Comparison of ENCODE assay signal across 12 mouse cellular contexts in genomic region chr11:9997532-9998138, GRCm38 (mm10).
DNase-seq lines count a peak whose midpoint lies in the region; ATAC-seq and TF ChIP-seq lines count a peak whose summit lies in the region.
"Had no signal": no experiment of that assay in that cellular context is flagged by ENCODE, and none has a peak within 500 bp of the region (broad histone marks: within the 10 kb centered on the region; RNA-seq: fewer than 3 reads in every experiment).

No protein-coding gene starts in this region.

- ATAC-seq in forebrain, embryonic 15.5 days (replicated peaks) = peak; percentile 61; the same call in 1 of the 2 replicates
- no peak for ATAC-seq in forebrain, embryonic 12.5 days (ENCODE audit: low FRiP score)
- no peak for ATAC-seq in CD4-positive, CD25-positive, alpha-beta regulatory T cell, adult 4 months
- ATAC-seq in kidney, embryonic 15.5 days (replicated peaks; ENCODE audit: low FRiP score) = no peak

- no peak for TF ChIP-seq CTCF in brain, embryonic 14.5 days (IDR thresholded peaks at IDR 0.05; ENCODE audit: borderline replicate concordance, extremely low read depth, insufficient read depth, insufficient read length)

- H3K4me3 ChIP-seq in forebrain, embryonic 15.5 days = no peak overlapping the region
- H3K4me3 ChIP-seq in forebrain, embryonic 12.5 days (replicated peaks) = no peak overlapping the region
- H3K4me3 ChIP-seq in kidney, embryonic 15.5 days (replicated peaks) = no peak overlapping the region
- H3K4me3 ChIP-seq: megakaryocyte, embryonic 14.5 days had no signal

- H3K9me3 ChIP-seq in forebrain, embryonic 15.5 days = no peaks in the 10 kb centered on the region
- H3K9me3 ChIP-seq in forebrain, embryonic 12.5 days = no peaks in the 10 kb centered on the region
- H3K9me3 ChIP-seq in kidney, embryonic 15.5 days (replicated peaks) = no peaks in the 10 kb centered on the region
- H3K9me3 ChIP-seq: megakaryocyte, embryonic 14.5 days had no signal

- H3K36me3 ChIP-seq in forebrain, embryonic 15.5 days = no peaks in the 10 kb centered on the region
- no peaks in the 10 kb centered on the region for H3K36me3 ChIP-seq in forebrain, embryonic 12.5 days (replicated peaks)
- no peaks in the 10 kb centered on the region for H3K36me3 ChIP-seq in kidney, embryonic 15.5 days

- H3K27me3 ChIP-seq in forebrain, embryonic 15.5 days = no peaks in the 10 kb centered on the region
- H3K27me3 ChIP-seq in forebrain, embryonic 12.5 days = no peaks in the 10 kb centered on the region
- H3K27me3 ChIP-seq in kidney, embryonic 15.5 days = no peaks in the 10 kb centered on the region
- H3K27me3 ChIP-seq: megakaryocyte, embryonic 14.5 days had no signal

- 38% methylated on average over 5 of the region's 5 CpGs for WGBS in forebrain, embryonic 15.5 days
- 51% methylated on average over 5 of the region's 5 CpGs for WGBS in forebrain, embryonic 12.5 days
- 52% methylated on average over 5 of the region's 5 CpGs for WGBS in kidney, embryonic 15.5 days

- H3K4me2 ChIP-seq in forebrain, embryonic 15.5 days (replicated peaks) = no peak overlapping the region
- H3K4me2 ChIP-seq in forebrain, embryonic 12.5 days = no peak overlapping the region
- H3K4me2 ChIP-seq in kidney, embryonic 15.5 days = no peak overlapping the region

- 0 out of 2 replicates have a peak, but pooled peaks cover 5% of the 10 kb centered on the region for H3K4me1 ChIP-seq in forebrain, embryonic 15.5 days
- H3K4me1 ChIP-seq in forebrain, embryonic 12.5 days = no peaks in the 10 kb centered on the region; the same call in 1 of the 2 replicates
- no peaks in the 10 kb centered on the region for H3K4me1 ChIP-seq in kidney, embryonic 15.5 days
- H3K4me1 ChIP-seq: megakaryocyte, embryonic 14.5 days had no signal

- H3K9ac ChIP-seq in forebrain, embryonic 15.5 days (replicated peaks) = no peak overlapping the region
- H3K9ac ChIP-seq in forebrain, embryonic 12.5 days = no peak overlapping the region
- no peak overlapping the region for H3K9ac ChIP-seq in kidney, embryonic 15.5 days

- no peak for TF ChIP-seq POLR2A in brain, embryonic 14.5 days (IDR thresholded peaks at IDR 0.05; ENCODE audit: borderline replicate concordance, extremely low read depth, insufficient read depth, insufficient read length, poor library complexity, severe bottlenecking)

- DNase-seq in adrenal gland, adult 2 months = peak; percentile 51
- peak; percentile 70 for DNase-seq in brain, embryonic 14.5 days (ENCODE audit: low read depth)
- DNase-seq in lung, postnatal 36 days = peak; percentile 71
- DNase-seq in layer of hippocampus, adult 18-20 months (ENCODE audit: low spot score in 2 of 2) = no peak
- DNase-seq: cerebellum, postnatal 36 days; kidney, adult 9 months; thymus, adult 18-20 months had no signal

- no peak overlapping the region for H3K27ac ChIP-seq in forebrain, embryonic 15.5 days (replicated peaks)
- no peak overlapping the region for H3K27ac ChIP-seq in forebrain, embryonic 12.5 days
- H3K27ac ChIP-seq in kidney, embryonic 15.5 days = no peak overlapping the region

Comparison
In these comparisons a context has a peak if more than half of its experiments do, and no peak if none do; other contexts are left out.
1. DNase-seq: peak in adrenal gland, adult 2 months (single experiment), brain, embryonic 14.5 days (single experiment) and lung, postnatal 36 days (single experiment); none in layer of hippocampus, adult 18-20 months (0 of 2).